Mouse (Mus musculus) lung, postnatal 25 days (tissue): ENCODE measurements at regions not wholly inside any gene's neighbourhood (a gene's known extent, or its start where the extent isn't known, plus 50 kb on each side); places are given as distances from the start of the nearest gene placed in this dataset.

ENCODE experiments used
- DNase-seq: peaks from one replicate; pipeline ENCODE4 v3.0.0; 2022; ENCODE audit warnings: low spot score

DNA sequence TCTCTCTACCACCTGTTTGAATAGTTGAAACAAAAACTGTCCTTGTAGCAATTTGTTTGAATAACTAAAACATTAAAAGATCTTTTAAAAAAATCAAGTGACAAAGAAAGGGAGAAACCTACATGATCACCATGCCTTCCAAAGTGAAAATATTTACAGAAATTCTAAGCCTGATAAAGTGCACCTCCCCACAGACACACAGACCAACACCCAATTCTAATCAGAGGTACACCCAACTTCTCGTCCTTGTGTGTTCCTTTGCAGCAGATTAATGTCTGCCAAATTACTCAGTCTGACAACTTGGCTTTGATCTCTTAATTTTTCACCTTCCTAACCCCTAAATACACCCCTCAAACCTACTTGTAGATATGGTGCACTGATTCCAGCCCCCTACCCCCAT lies 719.1 kb downstream of the Epm2a start:
- no peak for DNase-seq

DNA sequence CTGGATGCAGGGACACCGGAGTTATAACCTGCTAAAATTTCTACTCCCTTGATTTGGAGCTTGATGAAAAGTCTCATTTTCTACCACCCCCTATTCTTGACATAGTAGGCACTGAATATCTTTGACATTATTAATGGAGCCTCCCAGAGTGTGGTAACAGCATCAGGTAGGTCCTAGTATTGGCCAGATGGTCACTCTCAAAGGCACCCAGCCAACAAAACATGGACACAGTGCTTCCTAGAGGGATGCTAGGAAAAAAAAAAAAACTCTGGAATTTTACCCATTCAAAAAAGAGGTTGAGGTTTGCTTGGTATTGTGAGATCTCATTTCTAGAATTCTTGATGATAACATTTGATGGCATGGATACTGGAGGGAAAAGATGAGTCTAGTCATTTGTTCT lies 740.8 kb downstream of the Epm2a start:
- DNase-seq: no peak

DNA sequence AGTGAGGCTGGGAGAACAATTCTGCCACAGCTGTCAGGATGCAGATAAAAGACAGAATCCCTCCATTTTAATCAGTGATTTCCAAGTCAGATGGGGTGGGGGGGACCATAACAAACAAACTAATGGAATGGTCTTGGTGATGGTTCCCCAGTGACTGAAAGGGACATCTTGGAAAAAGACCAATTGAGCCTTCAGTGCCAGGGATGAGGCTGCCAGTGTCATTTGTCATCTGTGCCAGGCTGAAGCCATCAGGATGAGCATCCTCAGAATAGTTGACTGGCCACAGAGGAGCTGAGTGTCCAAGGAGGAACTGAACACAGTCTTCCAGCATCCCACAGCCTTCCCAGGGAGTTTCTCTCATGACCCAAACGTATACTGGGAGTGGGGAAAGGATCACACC lies 749.3 kb downstream of the Epm2a start:
- no peak for DNase-seq

DNA sequence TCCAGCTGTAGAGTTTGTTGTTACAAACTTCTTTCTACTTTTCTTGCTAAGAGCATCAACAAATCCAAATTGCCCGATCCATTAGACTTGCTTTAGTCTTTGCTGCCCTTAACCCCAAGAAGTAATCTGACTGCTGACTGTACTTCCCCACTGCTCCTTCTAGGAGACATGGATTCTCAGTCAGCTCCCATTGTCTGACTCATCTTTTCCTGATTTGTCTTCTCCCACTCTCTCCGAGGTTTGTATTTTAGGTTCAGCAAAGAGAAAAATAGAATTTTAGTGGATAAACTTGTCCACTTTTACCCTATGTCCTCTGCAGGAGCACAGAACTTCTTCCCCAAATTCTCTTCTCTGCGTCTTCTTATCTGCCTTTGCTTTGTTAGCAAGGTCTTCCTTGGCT lies 753.5 kb downstream of the Epm2a start:
- DNase-seq: no peak

DNA sequence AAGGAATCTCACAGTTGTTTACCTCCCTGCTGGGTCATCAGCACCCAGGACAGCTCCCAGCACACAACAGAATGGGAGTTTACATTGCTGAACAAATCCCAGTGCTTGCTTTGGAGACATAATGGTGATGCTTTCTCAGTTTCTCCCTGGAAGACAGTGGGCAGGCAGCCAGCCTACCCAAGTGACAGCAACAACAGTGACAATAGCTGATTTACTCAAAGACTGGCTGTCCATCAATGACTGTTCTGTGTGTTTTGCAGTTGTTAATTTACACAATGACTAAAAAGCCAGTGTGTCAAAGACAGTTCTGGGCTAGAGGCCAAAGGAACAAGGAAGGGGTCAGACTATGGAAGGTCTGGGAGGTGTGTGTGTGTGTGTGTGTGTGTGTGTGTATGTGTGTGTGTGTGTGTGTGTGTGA lies 762.2 kb downstream of the Utrn start:
- DNase-seq: no peak

DNA sequence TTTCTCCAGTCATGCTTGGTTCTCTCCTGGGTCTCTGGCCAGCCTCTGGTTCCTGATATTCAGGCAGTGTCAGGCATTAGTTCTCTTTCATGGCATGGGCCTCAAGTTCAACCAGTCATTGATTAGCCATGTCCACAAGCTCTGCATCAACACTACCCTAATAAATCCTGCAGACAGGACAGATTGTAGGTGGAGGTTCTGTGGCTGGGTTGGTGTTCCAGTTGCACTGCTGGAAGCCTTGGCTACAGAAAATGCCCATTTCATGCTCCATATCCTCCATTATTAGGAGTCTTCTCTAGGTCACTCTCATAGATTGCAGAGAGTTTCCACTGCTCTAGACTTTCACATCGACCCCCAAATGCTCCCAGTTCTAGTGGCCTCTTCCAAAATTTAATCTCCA lies 757.4 kb downstream of the Utrn start:
- DNase-seq: no peak

DNA sequence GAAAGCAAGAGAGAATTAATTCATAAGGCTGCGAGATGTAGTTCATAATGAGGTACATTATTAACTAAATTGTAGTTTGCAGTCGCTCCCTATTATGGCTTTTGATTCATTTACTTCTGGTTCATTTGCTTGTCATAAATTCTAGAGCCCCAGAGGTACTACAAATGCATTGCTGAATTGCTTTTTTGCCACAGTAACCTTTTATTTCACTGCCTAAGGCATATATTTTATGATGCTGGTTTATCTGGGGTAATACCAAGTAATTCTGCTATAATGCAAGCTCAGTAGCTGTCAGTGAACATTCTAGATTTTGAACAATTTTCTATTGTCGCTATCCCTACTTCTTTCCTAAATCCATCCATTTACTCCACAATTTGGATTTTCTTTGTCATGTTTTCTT lies 753.4 kb downstream of the Utrn start:
- DNase-seq: no peak

DNA sequence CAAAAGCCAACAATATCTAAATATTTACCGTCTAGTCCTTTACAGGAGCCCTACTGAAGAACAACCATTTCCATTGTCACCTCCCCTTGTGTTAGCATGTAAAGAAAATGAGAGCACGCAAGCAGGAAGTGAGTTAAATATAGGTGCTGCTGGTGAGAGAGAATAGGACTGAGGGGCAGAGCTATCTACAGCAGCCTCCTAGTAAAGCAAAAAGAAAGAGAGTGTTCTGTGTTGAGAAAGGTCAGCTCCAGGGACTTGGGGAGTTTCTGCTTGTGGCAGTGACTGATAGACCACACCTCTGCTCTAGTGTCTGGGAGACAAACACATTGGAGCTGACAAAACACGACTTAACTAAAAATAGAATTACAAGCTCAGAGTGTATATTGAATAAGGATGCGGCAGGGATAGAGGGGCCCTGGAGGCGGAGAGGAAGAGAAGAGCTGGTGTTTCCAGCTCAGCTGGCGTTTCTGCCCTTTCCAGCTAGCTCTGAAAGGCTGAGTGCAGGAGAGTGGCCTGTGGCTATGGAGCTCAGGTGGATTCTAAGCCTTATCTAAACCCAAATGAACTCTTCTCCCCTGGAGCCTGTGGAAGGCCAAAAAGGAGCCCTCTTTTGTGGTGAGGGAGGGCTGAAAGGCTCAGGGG lies 752.4 kb downstream of the Utrn start:
- DNase-seq: no peak

DNA sequence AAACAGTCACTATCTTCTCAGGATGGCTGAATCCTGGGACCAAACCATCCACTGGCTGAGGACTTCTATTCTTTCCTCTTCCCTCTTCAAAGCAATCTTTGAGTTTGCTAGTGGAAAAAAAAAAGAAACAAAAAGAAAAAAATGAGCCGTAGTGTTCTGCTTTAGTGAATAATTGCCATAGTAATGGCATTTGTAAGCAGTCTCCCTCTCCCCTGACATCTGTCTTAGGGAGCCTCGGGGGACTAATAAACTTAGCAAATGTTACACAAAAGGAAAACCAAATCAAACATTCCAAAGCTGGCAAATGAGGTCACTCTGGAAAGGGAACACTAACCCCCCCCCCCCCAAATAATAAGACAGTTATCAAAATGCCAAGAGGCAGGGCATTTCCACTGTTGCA lies 744.9 kb downstream of the Utrn start:
- DNase-seq: no peak

DNA sequence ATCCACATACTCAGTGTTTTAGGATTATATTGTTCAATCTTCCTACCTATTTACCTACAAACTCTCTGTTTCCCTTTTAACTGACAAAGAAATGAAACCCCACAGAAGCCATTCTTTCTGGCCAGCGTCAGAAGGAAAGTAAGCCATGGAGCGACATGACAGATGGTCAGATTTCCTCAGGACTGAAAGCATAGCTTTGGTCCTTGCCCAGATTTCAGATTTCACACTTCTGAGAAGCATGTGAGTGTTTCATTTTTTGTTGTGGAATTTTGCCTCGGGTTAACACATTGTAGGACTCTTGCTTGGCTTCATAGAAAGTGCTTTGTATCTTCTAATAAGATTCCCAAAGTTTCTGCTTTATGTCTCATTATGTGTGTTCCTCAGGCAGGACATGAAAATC lies 739.7 kb downstream of the Utrn start:
- no peak for DNase-seq

DNA sequence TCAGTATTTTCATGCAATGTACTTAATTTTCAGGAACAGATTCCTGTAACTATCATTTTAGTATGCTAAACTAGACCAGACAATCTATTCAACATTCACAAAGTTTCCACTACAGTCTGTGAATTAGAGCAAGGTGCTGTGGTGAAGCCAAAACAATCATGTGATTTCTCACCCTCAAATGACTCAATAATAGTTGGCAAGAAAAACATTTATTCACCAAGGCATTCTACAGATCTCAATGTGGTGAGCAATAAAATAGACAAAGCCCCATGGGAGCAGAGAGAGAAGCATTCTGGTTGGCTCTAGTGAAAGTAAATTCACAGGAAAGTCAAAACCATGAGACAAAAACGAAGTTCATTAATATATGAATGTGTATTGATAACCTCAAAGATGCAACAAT lies 724.5 kb downstream of the Utrn start:
- DNase-seq: no peak

DNA sequence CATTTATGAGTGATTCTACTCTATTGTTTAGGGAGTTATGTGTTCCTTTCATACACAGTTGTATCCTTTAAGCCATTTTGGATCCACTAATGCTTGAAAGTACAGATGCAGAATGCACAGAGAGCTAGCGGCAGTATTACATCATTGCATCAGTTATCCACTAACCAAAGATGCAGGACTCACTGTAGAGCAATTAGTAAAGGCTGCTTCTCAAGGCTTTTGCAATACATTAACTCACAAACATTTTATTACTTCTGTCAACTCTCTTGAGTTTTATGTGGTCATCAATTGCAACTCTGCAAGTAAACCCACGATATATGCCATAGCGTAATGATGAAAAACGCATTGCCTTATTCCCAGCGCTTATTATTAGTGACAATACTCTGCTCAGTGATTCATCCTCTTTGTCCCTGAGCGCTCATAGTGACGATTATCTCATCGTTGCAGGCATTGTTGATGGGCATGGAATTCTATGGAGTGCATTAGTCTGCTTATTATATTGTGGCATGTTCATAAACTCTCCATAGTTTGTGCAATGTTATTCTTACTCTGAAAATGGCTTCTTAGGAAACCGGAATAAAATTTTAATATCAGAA lies 722.1 kb downstream of the Utrn start:
- DNase-seq: no peak

DNA sequence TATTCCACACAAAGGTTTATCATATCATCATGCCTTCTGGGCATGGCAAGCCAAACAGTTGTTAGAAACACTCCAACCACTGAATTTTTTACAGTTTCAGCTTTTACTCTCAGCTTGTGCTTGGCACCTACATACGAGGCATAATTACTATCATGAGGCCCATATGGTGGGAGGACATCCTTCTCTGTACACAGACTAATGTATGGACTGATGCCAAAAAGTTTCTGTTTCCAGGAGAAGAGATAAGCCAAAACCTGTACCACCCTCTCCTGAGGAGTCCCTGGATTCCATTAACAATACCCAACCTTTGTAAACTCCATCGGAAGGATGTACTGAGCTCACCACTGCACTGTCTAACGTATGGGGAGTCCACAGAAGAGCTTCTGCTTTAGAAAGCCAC lies 698.9 kb downstream of the Utrn start:
- DNase-seq: no peak

DNA sequence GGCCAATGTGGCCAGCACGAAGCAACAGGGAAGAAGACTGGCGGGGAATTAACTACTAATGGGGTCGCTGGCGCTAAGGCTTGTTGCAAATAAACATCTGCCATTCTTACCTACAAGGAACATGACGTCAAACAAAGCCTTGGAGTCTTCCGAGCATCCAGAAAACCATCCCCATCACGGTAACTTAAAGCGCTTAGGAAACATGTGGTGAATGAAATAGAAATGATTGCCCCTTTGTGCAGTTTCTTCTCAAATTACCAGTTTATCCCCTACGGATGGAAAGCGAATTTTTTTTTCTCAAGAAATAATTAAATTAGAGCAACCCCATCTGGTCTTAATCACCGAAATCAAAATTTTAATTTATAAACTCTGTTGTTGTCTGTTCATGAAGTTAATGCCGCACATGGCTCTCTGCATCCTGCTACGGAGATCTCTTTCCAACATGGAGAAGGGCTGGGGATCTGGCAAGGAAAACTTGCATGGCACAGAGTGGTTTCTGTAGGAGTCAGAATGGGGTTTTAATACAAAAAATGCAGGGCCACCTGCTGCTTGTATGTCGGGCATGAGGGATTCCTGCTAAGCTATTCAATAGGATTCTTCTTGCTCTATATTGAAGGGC lies 694.9 kb downstream of the Utrn start:
- no peak for DNase-seq

DNA sequence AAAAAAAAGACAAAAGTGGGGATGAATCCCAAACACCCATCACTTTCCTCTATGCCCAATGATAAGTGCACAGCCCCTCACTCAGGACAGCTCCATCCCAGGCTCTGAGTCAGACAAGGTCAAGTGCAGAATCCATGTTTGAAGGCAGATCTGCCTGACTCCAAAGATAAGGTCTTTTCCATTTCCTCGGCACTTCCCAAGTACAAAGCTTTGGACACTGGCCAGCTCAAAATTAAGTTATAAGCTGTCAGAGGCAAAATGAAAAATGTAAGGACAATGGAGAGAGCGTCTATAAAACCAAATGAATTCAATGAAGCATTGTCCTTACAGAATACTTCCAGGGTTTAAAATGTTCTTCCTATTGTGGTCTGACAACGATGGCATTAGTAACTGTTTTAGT lies 694.0 kb downstream of the Utrn start:
- DNase-seq: peak; percentile 0

DNA sequence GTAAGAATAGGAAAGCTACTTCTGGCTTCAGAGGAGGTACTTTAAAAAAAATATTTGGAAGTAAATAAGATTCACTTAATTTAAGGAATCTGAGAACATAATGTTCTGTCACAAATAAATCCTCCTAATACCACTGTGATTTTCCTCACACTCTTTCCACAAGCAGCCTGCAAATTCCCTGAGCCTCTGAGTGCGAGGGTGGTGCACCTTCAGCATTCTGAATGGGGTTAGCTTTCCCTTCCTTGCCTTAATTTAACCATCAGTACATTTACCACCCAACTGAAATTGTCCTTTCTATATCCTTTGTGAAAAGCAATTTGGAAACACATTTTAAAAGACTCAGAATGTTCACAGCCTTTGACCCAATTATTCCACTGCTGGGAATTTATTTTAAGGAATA lies 691.7 kb downstream of the Utrn start:
- DNase-seq: no peak

DNA sequence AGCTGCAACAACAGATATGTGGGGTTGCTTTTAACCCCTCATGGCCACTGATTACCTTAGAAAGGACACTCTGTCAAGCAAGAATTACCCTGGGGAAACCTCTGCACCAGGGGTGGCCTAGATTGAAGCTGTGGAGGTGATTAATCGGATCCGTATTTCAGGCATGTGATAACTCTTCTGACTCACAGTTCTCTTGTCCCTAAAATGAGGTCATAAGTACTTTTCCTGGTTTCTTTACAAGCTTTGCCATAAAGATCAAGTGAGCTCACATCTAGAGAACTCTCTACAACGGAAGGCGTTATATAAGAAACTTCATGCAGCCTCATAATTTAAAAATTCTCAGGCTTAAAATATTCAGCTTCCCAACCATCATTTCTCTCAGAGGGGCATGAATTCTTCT lies 688.2 kb downstream of the Utrn start:
- DNase-seq: no peak

DNA sequence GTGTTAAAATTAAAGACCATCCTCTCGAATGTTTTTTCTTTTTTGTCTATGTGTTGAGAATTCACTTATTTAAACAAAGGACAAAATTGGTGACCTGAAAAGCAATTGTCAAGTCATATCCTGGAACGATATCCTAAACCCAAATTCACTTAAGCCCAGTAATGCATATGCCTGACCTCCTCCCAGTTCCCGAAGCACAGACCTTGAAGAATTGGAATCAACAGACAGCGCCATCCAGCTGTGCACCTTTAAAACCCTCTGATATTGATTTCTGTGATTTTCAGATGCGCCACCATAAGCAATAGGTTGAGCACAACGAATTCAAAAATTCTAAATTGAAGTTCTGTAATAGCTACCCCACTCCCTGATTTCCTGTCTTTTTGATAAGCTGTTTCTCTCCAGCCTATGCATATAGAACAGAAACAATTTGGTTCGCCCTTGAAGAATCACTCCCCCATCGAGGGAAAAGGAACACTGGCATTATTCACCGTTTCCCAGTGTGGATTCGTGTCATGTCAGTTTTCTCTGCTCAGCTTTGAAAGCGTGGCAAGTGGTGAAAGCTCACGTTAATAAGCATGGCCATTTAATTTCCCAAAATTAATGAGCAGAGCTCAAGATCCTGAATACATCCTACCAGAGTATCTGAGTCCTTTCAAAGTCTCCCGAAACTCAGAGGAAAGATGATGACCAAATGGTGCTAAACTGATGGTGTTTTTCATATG lies 682.1 kb downstream of the Utrn start:
- no peak for DNase-seq

DNA sequence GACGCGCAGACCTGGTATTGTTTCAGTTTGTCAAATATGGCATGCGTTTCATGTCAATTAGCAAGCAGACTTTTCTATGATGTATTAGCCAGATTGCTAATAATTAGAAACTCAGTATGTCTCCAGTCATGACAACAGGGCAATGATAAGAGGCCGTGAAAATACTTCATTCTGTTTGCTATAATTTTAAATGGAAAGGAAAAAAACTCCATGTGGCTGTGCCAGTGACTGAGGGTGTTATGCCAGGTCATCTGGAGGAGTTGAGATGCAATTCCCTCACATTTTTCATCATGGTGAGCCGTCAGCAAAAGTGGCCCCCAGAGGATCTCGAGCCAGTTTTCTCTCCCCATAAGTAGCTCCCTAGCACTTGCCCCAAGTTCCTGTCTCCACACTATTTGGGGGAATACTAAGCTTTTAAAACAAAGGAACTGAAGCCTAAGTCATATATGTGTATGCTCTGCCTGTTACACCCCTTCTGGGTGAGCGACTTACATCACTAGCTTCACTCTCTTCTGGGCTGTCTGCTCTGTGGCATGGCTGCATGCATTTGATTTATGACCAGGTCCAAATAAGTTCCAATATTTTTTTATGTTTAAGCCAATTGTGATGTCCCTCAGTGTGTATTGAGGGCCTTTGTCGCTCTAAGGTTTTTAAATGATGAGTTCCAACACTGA lies 681.4 kb downstream of the Utrn start:
- no peak for DNase-seq

DNA sequence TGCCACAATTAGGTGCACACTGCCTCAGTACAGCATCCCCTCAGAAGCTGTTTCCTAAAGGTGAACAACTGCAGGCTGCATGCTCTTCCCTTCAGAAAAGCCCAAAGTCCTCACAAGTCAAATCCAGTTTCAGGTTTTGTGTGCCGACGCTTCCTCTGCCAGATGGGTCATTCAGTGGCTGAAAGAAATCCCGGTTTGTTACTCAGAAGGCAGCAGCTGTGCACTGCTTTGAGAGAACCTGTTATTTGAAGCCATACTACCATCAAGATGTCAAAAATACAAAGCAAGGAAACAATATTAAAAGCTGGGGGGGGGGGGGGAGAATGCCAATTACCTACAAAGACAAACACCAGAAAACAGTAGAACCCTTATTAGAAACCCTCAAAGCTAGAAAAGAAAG lies 678.7 kb downstream of the Utrn start:
- DNase-seq: no peak

DNA sequence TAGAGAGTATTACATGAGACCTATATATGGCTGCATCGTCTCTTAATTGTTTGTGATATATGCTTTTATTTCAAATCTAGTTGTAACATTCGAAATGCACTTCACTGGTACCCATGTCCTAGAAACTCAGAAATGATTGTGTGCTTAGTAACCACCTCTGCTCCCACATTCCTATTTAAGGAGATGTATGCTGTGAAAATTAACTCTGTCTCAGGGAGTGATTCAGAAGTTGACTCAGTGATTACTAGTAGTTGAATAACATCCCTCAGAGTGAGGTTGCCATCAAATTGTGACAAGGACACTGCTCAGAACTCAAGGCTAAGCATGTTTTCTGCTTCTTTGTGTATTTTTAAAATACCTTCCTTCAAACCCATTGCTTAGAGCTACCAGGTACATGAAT lies 661.9 kb downstream of the Utrn start:
- no peak for DNase-seq

DNA sequence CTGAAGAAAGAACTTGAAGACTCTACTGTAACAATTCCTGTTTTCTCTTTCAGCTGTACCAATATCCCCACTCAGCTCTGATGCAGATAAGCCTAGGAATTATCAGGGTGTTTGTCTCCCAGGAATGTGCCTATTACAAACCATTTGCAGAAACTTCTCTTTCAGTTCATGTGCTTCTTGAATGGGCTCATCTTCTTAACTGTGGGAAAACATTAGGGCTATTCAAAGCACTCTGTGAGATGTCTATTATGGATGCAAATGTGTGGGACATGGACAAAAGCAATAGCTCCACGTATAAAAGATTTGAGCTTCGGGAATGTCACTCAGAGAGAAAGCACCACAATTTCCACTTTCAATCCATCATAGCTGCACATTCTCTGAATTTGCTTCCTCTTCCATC lies 659.0 kb downstream of the Utrn start:
- DNase-seq: no peak

DNA sequence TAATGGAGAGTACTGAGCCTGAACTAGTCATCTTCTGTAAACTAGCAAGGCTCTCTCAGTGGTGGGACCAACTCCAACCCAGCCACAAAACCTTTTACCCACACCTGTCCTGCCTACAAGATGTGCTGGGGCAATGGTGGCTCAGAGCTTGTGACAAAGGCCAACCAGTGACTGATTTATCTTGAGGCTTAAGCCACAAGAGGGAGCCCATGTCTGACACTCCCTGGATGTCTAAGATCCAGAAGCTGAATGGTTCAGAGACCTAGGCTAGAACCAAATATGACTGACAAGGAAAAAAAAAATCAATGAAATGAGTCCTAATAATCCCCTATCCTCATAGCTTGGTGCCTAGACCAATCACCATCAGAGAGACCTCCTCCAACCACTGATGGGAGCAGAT lies 650.3 kb downstream of the Utrn start:
- DNase-seq: no peak
